Mouse (Mus musculus) C2C12 (cell line): ENCODE results near the gene Nfia.

Experiments
- CEBPB ChIP-seq: IDR thresholded peaks from one replicate; pipeline ENCODE4 v1.6.1; 2011; ENCODE audit warnings: low read depth, mild to moderate bottlenecking, control low read depth, moderate library complexity
- CTCF ChIP-seq: IDR thresholded peaks from one replicate; pipeline ENCODE4 v1.5.1; 2011; ENCODE audit not compliant: control insufficient read depth, insufficient read depth, insufficient read length
- MYOD1 ChIP-seq: IDR thresholded peaks from one replicate; pipeline ENCODE4 v1.6.1; 2011; ENCODE audit warnings: low read depth; ENCODE audit not compliant: control insufficient read depth, insufficient read length
- MYOG ChIP-seq: IDR thresholded peaks from one replicate; pipeline ENCODE4 v1.6.1; 2011; ENCODE audit not compliant: control insufficient read depth, insufficient read length; ENCODE audit errors: extremely low read depth
- USF1 ChIP-seq: IDR thresholded peaks from one replicate; pipeline ENCODE4 v1.6.1; 2011; ENCODE audit warnings: low read depth, mild to moderate bottlenecking, control low read depth, moderate library complexity

DNA sequence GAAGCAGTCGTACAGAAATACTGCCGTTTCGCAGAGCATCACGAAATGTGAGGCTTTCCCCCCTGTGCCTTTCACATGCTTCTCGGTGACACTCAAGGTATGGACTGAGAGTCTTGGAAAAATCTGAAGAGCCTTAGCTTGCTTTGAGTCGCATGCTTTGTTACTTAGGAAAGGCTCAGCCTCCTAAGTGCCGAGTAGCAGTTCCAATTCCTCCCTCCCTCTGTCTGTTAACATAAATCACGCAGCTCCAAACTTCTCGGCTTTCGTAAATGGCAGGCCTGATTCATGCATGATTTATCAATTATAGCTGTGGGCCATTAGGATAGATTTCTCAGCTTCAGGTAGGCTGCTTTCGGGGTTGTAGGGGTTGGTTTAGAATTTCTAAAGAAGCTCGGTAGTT is 284.7 kb downstream of the Nfia start:
- TF ChIP-seq CTCF (no peak), MYOG (no peak), CEBPB (no peak), USF1 (no peak), MYOD1 (no peak)
